Mouse (Mus musculus) liver, adult 2 months (tissue): ENCODE measurements at regions not wholly inside any gene's neighbourhood (a gene's known extent, or its start where the extent isn't known, plus 50 kb on each side); places are given as distances from the start of the nearest gene placed in this dataset.

Source experiments
- CTCF ChIP-seq: fragments of 200-500 bp; IDR thresholded peaks from 2 replicates; pipeline ENCODE4 v1.5.1; 2011; ENCODE audit warnings: low read depth, low read length, control low read depth
- POLR2A ChIP-seq: fragments of 200-500 bp; IDR thresholded peaks from 2 replicates; pipeline ENCODE4 v1.6.1; 2011; ENCODE audit warnings: low read length, control low read depth; ENCODE audit not compliant: insufficient read depth; ENCODE audit errors: extremely low read depth

GRCm38 (mm10) chr11:64164796-64165195, 85.5 kb upstream of the Cox10 start:
- no peak for TF ChIP-seq POLR2A
- TF ChIP-seq CTCF, result no peak
